Mouse (Mus musculus): ENCODE measurements at regions not wholly inside any gene's neighbourhood (a gene's known extent, or its start where the extent isn't known, plus 50 kb on each side); places are given as distances from the start of the nearest gene placed in this dataset.

GRCm38 (mm10) chr3:63534141-63534540 is 50.5 kb upstream of the Gm34302 start:
- DNase-seq (ENCODE audit: extremely low spot score in 1 of 2, low spot score in 2 of 2) = no peak
- Histone ChIP-seq H3K27ac (no peak overlapping the region), H3K4me3 (no peak overlapping the region)
- intact Hi-C loops (cut with DNase I) = no loop called here
- TF ChIP-seq CTCF (IDR thresholded peaks at IDR 0.05) = no peak
